Mouse (Mus musculus): ENCODE results near the gene Brd2. TPM values are rescaled to one million over a fixed set of nuclear protein-coding genes. Genes with fewer than 3 reads are reported as not detected.

Brd2 gene
- total RNA-seq, 1 experiment from 2014 or later: 418 TPM

GRCm38 (mm10) chr17:34120180-34120723, 2.2 kb downstream of the Brd2 start:
- ATAC-seq (replicated peaks in 1 of 2; ENCODE audit: insufficient read depth in 1 of 2, low FRiP score in 2 of 2, low TSS enrichment in 1 of 2, low read depth in 1 of 2, poor library complexity in 2 of 2, severe bottlenecking in 2 of 2): no peak

- ATAC-seq (replicated peaks in 1 of 2; ENCODE audit: insufficient read depth in 1 of 2, low FRiP score in 2 of 2, low TSS enrichment in 1 of 2, low read depth in 1 of 2, poor library complexity in 2 of 2, severe bottlenecking in 2 of 2): peak; percentile 50 to 57
Observed at GRCm38 (mm10) chr17:34119249-34120179, 2.9 kb downstream of the Brd2 start, which contains the start of gene H2-DMa. Gene H2-DMa (plus strand): TSS chr17:34119541.

DNA sequence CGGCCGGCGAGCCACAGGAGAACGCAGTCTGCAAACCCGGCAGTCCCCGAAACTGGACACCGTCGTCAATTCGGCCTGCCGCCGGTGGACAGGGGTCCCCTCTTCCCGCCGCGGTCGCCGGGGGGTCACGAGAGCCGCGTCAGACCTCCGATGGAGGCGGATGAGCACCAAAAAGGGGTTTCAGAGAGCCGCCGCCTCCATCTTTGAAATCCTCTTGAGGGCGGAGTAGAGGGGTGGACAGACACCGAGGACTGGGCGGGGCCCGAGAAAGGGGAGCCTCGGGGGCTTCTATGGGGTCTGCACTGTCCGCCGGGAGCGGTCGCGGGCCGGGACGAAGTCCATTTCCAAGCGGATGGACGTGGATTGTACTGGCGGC, 3.6 kb downstream of the Brd2 start:
- no peak; a peak in 1 of 4 replicates for ATAC-seq (replicated peaks in 1 of 2; ENCODE audit: insufficient read depth in 1 of 2, low FRiP score in 2 of 2, low TSS enrichment in 1 of 2, low read depth in 1 of 2, poor library complexity in 2 of 2, severe bottlenecking in 2 of 2)

GRCm38 (mm10) chr17:34118113-34118872, 4.1 kb downstream of the Brd2 start:
- ATAC-seq (replicated peaks in 1 of 2; ENCODE audit: insufficient read depth in 1 of 2, low FRiP score in 2 of 2, low TSS enrichment in 1 of 2, low read depth in 1 of 2, poor library complexity in 2 of 2, severe bottlenecking in 2 of 2): no peak

DNA sequence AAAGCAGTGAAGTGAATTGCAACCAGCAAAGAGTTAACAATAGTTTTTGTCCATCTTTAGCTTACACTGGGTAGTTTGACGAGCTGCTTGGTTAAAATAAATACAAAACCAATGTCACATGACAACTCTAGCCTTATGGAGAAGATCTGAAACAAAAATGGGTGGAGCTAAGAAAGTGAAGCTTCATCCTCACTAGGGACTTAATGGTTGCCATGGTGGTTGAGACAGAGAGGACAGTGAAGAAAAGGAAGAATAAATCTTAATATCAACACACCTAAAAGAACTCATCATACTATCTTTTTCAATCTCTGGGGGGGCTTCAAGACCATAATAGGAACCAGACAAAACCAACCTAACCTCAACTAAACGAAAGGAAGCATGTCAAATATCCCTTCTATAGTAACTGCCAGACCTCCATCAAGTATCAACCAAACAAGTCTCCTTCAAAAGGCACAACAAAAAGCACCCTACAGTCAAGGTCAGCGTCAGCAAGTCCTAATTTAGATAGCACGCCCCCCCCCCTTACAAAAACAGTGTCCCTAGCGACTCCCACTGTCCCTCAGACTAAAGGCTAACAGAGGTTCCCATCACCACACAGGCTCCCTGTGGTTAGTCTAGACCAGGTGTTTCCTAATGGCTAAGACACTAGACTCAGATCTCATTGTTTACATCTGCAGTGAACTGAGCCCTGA, 4.9 kb downstream of the Brd2 start:
- ATAC-seq (replicated peaks in 1 of 2; ENCODE audit: insufficient read depth in 1 of 2, low FRiP score in 2 of 2, low TSS enrichment in 1 of 2, low read depth in 1 of 2, poor library complexity in 2 of 2, severe bottlenecking in 2 of 2): no peak

- ATAC-seq (replicated peaks in 1 of 2; ENCODE audit: insufficient read depth in 1 of 2, low FRiP score in 2 of 2, low TSS enrichment in 1 of 2, low read depth in 1 of 2, poor library complexity in 2 of 2, severe bottlenecking in 2 of 2): no peak
Observed at GRCm38 (mm10) chr17:34116736-34117370, 5.6 kb downstream of the Brd2 start.

DNA sequence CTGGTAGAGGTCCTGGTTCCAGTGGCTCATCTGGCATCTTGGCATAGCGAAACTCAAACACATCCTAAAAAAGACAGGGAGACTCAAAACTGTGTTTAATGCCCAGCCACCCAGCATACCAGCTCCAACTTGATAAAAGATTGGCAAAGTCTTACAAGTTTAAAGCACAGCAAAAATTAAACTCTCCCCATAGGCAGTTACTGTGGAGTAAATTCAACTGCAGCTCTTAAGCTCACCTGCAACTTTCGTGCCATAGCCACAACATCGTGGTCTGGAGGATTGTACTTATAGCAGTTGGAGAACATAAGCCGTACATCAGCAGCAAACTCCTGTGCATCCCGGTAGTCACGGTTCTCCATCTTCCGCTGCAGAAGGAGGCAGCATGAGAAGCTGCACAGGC, 8.3 kb downstream of the Brd2 start:
- ATAC-seq (replicated peaks in 1 of 2; ENCODE audit: insufficient read depth in 1 of 2, low FRiP score in 2 of 2, low TSS enrichment in 1 of 2, low read depth in 1 of 2, poor library complexity in 2 of 2, severe bottlenecking in 2 of 2): no peak

DNA sequence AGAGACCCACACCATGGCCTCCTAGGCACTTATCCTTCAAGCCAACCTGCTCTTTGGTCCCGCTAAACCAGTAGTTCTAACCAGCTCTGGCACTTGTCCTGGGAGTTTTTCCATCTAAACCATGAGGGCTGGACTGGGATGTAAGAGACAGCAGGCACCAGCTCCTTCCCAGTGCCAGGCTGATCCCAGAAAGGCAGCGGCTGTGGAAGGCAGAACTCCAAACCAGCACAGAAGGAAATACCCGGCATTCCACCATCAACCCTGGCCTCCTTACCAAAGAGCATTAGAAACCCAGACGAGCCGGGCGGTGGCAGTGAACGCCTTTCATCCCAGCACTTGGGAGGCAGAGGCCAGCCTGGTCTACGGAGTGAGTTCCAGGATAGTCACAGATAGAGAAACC, 12.1 kb downstream of the Brd2 start:
- no peak for ATAC-seq (replicated peaks in 1 of 2; ENCODE audit: insufficient read depth in 1 of 2, low FRiP score in 2 of 2, low TSS enrichment in 1 of 2, low read depth in 1 of 2, poor library complexity in 2 of 2, severe bottlenecking in 2 of 2)

GRCm38 (mm10) chr17:34109806-34110195, 12.6 kb downstream of the Brd2 start:
- no peak for ATAC-seq (replicated peaks in 1 of 2; ENCODE audit: insufficient read depth in 1 of 2, low FRiP score in 2 of 2, low TSS enrichment in 1 of 2, low read depth in 1 of 2, poor library complexity in 2 of 2, severe bottlenecking in 2 of 2)

GRCm38 (mm10) chr17:34109038-34109805, 13.2 kb downstream of the Brd2 start:
- peak; percentile 44 to 69; a peak in 1 of 4 replicates for ATAC-seq (replicated peaks in 1 of 2; ENCODE audit: insufficient read depth in 1 of 2, low FRiP score in 2 of 2, low TSS enrichment in 1 of 2, low read depth in 1 of 2, poor library complexity in 2 of 2, severe bottlenecking in 2 of 2)

- ATAC-seq (replicated peaks in 1 of 2; ENCODE audit: insufficient read depth in 1 of 2, low FRiP score in 2 of 2, low TSS enrichment in 1 of 2, low read depth in 1 of 2, poor library complexity in 2 of 2, severe bottlenecking in 2 of 2): no peak
Observed at GRCm38 (mm10) chr17:34108460-34108859, 14.0 kb downstream of the Brd2 start.

GRCm38 (mm10) chr17:34107109-34107867, 15.1 kb downstream of the Brd2 start:
- no peak for ATAC-seq (replicated peaks in 1 of 2; ENCODE audit: insufficient read depth in 1 of 2, low FRiP score in 2 of 2, low TSS enrichment in 1 of 2, low read depth in 1 of 2, poor library complexity in 2 of 2, severe bottlenecking in 2 of 2)

DNA sequence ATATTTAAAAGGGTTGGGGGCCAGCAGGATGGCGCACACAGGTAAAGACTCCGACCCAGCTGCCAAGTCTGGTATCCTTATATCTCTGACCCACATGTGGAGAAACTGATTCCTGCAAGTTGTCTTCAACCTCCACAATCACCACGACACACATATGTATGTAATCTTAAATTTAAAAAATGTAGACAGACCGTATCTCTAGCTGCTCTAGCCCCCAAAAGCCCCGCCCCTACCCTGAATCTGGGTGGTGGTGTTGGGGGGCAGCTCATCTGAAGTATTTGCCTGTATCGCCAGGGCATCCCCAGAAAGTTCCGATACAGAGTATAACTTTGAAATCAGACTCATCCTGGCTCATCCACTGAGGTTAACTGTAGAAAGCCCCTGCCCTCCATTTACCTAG, 15.9 kb downstream of the Brd2 start:
- ATAC-seq (replicated peaks in 1 of 2; ENCODE audit: insufficient read depth in 1 of 2, low FRiP score in 2 of 2, low TSS enrichment in 1 of 2, low read depth in 1 of 2, poor library complexity in 2 of 2, severe bottlenecking in 2 of 2): no peak

GRCm38 (mm10) chr17:34104804-34105203, 17.6 kb downstream of the Brd2 start:
- ATAC-seq (replicated peaks in 1 of 2; ENCODE audit: insufficient read depth in 1 of 2, low FRiP score in 2 of 2, low TSS enrichment in 1 of 2, low read depth in 1 of 2, poor library complexity in 2 of 2, severe bottlenecking in 2 of 2): no peak

DNA sequence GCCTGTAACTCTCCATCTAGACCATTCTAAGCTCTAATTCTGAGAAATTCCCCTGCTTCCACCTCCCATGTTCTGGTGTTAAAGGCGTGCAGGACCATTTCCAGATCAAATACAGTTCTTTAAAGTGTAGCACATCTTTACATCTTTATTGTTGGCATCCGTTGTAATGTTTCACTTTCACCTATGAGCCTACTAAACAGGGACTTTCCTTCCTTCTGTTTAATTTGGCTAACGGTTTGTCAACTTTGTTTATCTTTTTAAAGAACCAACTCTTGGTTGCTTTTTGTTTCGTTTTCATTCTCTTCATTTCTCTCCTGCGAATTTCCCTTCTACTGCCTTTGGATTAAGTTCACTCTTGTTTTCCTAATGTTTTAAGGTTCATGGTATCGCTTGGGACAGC, 19.6 kb downstream of the Brd2 start:
- no peak for ATAC-seq (replicated peaks in 1 of 2; ENCODE audit: insufficient read depth in 1 of 2, low FRiP score in 2 of 2, low TSS enrichment in 1 of 2, low read depth in 1 of 2, poor library complexity in 2 of 2, severe bottlenecking in 2 of 2)

DNA sequence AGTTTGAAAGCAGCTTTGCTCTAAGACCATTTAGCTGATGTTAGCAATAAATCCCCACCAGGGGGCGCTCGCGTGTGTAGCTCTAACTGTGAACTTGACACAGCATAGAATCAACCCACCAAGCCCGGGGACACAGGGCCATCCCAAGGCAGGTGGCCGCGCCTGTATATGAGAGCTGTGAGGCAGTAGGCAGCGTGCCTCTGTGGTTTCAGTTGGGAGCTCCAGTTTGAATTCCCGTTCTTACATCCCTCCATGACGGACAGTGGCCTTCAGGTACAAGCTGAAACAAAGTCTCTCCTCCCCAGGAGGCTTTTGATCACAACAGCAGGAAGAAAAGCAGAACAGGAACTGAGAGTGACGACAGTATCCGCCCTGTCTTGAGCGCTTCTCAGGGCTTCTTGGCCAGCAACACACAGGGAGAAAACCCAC, 20.8 kb downstream of the Brd2 start:
- ATAC-seq (replicated peaks in 1 of 2; ENCODE audit: insufficient read depth in 1 of 2, low FRiP score in 2 of 2, low TSS enrichment in 1 of 2, low read depth in 1 of 2, poor library complexity in 2 of 2, severe bottlenecking in 2 of 2): peak; percentile 88 to 90

All from hematopoietic stem cell, adult 5-6 weeks (primary cell).